Mouse (Mus musculus) retina, postnatal 1 day (tissue): Measurements from ENCODE around the gene Clec2g.
A peak's percentile ranks its signal among the peaks of the same experiment; 100 is the strongest.

ENCODE experiments used
- DNase-seq: peaks from one replicate; pipeline ENCODE4 v3.0.0-alpha.2; 2012

Clec2g gene

DNA sequence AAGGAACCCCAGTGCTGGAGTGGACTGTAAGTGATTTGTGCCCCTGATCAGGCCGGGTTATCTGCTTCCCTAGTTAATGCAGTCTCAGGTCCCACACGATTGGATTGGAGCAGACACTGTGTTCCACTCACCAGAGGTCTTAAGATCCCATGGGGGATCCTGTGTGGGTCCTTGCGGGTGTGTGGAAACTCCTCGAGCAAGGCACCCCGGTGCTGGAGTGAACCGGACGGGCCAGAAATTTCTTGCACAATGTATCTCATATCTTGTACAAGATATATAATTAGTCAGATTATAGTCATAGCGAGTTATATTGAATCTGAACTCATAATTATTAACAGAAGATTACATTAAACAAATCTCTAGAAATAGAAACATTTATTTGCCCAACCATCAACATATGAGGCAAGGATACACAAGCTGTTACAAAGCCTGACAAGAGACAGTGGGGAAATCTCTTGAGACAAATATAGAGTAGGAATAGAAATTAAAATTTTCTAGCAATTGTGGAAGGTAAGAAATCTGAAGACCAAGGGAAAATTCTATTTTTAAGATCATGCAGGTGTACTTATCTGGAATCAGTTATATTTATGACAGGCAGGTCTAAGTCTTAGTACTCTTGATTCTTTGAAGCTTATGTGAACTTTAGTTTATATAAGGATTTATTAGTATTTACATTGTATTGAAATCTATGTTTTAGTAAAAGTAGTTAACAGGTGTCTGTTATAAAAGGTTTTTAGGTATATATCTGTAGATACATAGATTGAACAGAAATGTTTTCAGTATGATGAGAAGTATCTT, 93.5 kb downstream of the Clec2g start:
- no peak for DNase-seq

DNA sequence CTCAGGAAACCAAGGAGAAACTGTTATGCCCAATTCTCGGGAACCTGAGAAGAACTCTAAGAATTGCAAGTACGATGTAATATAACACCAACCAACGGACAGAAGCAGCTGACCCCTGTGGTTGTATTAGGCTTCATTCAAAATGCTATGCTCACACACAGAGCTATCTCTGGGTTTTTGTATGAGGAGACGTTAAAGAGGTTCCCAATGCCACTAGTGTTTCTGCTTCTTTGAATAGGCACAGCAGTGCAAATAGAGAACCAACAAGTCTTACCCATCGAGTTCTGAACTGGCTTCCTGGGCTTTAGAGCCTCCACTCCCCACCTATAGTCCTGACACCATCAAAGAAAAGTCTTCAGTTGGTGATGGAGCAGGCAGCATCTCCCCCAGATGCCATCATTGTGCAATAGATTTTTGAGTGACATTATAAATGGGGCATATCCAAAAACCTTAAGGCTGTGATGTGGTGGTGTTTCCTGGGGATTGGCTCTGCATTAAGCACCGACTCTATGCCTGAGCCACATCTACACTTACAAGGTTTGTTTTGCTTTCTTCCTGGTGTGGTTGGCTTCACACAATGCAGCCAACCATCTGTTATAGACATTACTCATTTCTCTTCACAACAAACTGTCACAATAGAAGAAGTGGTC, 96.1 kb downstream of the Clec2g start:
- DNase-seq = no peak

DNA sequence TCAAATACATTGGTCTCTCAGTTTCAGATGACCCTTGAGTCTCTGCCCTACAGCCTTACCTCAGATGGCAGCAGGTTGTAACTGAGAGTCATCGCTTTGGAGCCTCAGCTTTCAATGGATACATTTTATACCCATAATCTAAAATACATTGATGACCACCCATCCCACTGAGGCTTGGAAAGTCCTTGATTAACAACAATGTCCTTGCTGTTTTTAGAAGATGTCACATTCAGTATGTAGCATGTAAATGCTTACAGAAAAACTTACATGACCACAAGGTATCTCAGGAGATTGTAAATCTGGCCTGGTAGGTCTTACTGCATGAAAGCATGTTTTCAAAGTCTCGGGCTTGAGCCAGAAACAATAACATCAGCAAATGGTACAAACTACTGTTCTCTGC, 96.8 kb downstream of the Clec2g start:
- no peak for DNase-seq

DNA sequence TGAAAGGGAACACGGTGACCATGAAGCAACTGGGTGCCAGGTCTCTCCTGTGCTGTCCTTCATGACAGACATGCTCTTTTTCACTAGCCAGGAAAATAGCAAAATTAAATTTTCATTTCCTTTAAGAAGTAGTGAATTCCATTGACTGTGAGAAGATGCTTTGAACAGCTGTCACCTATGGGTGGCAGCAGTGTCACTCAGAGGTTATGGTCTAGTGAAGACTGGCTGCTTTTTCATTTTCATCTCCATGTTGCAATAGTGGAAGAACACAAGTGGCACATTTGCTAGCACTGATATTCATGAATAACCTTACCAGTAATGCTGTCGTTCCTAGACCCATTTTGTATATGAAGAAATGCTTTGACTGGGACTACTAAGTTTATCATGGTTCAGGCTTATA, 99.2 kb downstream of the Clec2g start:
- DNase-seq = peak; percentile 30
